Mouse (Mus musculus) liver, embryonic 14.5 days (tissue): Measurements from ENCODE around the gene 4930519P11Rik. TPM values are rescaled to one million over a fixed set of nuclear protein-coding genes. Genes with fewer than 3 reads are reported as not detected.

ENCODE experiments used
- ATAC-seq: fragments of 200-750 bp; cut with Nextera tagmentation; 2 replicates; pipeline ENCODE4 v1.8.0; 2017; ENCODE audit warnings: moderate number of reproducible peaks, mild to moderate bottlenecking, moderate library complexity; ENCODE audit not compliant: insufficient read depth
- DNase-seq, 3 experiments: peaks; one replicate each; pipeline ENCODE4 v3.0.0-alpha.2; 2012 to 2013; ENCODE audit warnings: low read depth in 3 of 3, low spot score in 3 of 3
- H3K27ac ChIP-seq: fragments of 300-500 bp; sonication (generic); 2 replicates; pipeline ENCODE4 v1.5.1; 2014; ENCODE audit warnings: moderate library complexity, mild to moderate bottlenecking, control low read depth, inconsistent platforms
- H3K27me3 ChIP-seq: fragments of 300-500 bp; sonication (generic); 2 replicates; pipeline ENCODE4 v1.6.1; 2014; ENCODE audit warnings: mild to moderate bottlenecking, low read length, moderate library complexity; ENCODE audit not compliant: control insufficient read depth, insufficient read depth
- H3K36me3 ChIP-seq: fragments of 300-500 bp; sonication (generic); replicated peaks from 2 replicates; pipeline ENCODE4 v1.6.1; 2014; ENCODE audit warnings: low read depth; ENCODE audit not compliant: control insufficient read depth, insufficient read depth
- H3K4me1 ChIP-seq, 2 experiments: fragments of 200-500 bp in 1 of 2; fragments of 300-500 bp in 1 of 2; sonication (generic) in 1 of 2; replicated peaks; 2 replicates each; pipeline ENCODE4 v1.6.1; 2012 to 2014; ENCODE audit warnings: antibody characterized with exemption in 1 of 2, inconsistent platforms in 1 of 2, low read length in 1 of 2; ENCODE audit not compliant: control insufficient read depth in 2 of 2, insufficient read depth in 2 of 2
- H3K4me2 ChIP-seq: fragments of 300-500 bp; sonication (generic); 2 replicates; pipeline ENCODE4 v1.6.1; 2014; ENCODE audit warnings: low read depth, mild to moderate bottlenecking, control low read depth, moderate library complexity
- H3K4me3 ChIP-seq, 2 experiments: fragments of 200-500 bp in 1 of 2; fragments of 300-500 bp in 1 of 2; sonication (generic) in 1 of 2; 2 replicates each; pipeline ENCODE4 v1.5.1; 2012 to 2014; ENCODE audit warnings: low read depth in 2 of 2, low read length in 2 of 2, mild to moderate bottlenecking in 2 of 2, control low read depth in 1 of 2, inconsistent platforms in 1 of 2, moderate library complexity in 1 of 2; ENCODE audit not compliant: insufficient read depth in 1 of 2
- H3K9ac ChIP-seq: fragments of 300-500 bp; sonication (generic); replicated peaks from 2 replicates; pipeline ENCODE4 v1.6.1; 2014; ENCODE audit warnings: mild to moderate bottlenecking, control low read depth, moderate library complexity
- H3K9me3 ChIP-seq: fragments of 300-500 bp; sonication (generic); 2 replicates; pipeline ENCODE4 v1.6.1; 2016; ENCODE audit warnings: low read length, mixed read lengths; ENCODE audit not compliant: control insufficient read depth
- CTCF ChIP-seq: IDR thresholded peaks from 2 replicates; pipeline ENCODE4 v1.5.1; 2016; ENCODE audit warnings: antibody characterized with exemption, low read depth, control low read depth
- EP300 ChIP-seq: IDR thresholded peaks from 2 replicates; pipeline ENCODE4 v1.6.1; 2016; ENCODE audit warnings: antibody characterized with exemption, low read depth
- WGBS: fragments of 180-500 bp; shearing (Covaris S2); extraction: QIAGEN DNeasy Blood & Tissue Kit; methylation state at CpG from one replicate; pipeline ENCODE4 v1.1.7; 2014; ENCODE audit not compliant: insufficient replicate concordance; 5-methylcytosine and 5-hydroxymethylcytosine counted together
- polyA plus RNA-seq, 2 experiments: library from polyadenylated mRNA; depleted of rRNA in 1 of 2; stranded (reverse) in 1 of 2; unstranded in 1 of 2; fragments of >200 nt; fragmentation: Nextera tagmentation in 1 of 2; extraction: Ambion mirVana in 1 of 2; gene quantifications; 2 replicates each; pipeline versions ENCODE4 v1.2.1 to v1.2.3; 2012 to 2014

4930519P11Rik gene
- polyA plus RNA-seq, 2 experiments: 0.35 TPM; not detected in 1

- Histone ChIP-seq H3K4me1 (0 out of 4 replicates have a peak, but pooled peaks cover 0 to 2% of the 10 kb centered on the region in 2 experiments), H3K27me3 (no peaks in the 10 kb centered on the region), H3K36me3 (no peaks in the 10 kb centered on the region; the same call in 1 of the 2 replicates), H3K4me2 (no peak overlapping the region), H3K9ac (no peak overlapping the region), H3K9me3 (no peaks in the 10 kb centered on the region), H3K27ac (no peak overlapping the region), H3K4me3 (no peak overlapping the region)
- no peak for TF ChIP-seq EP300
- TF ChIP-seq CTCF: no peak
- DNase-seq: no peak
- 76% methylated on average over 5 of the region's 5 CpGs for WGBS
- ATAC-seq: no peak
Observed at GRCm38 (mm10) chr2:154595775-154596174, 17.5 kb downstream of the 4930519P11Rik start.

- Histone ChIP-seq H3K27ac (no peak overlapping the region), H3K4me2 (no peak overlapping the region), H3K9me3 (no peaks in the 10 kb centered on the region), H3K27me3 (no peaks in the 10 kb centered on the region), H3K4me3 (no peak overlapping the region), H3K36me3 (no peaks in the 10 kb centered on the region; the same call in 1 of the 2 replicates), H3K9ac (no peak overlapping the region), H3K4me1 (no peaks in the 10 kb centered on the region)
- TF ChIP-seq EP300 (no peak), CTCF (peak; percentile 88)
- DNase-seq: no peak
- ATAC-seq: no peak
- WGBS: 52% methylated on average over 3 of the region's 3 CpGs
Observed at GRCm38 (mm10) chr2:154593025-154593424, 20.2 kb downstream of the 4930519P11Rik start.

- no peak overlapping the region for H3K4me3 ChIP-seq
- H3K9me3 ChIP-seq: no peaks in the 10 kb centered on the region
- no peak overlapping the region for H3K4me2 ChIP-seq
- no peak overlapping the region for H3K27ac ChIP-seq
- DNase-seq: no peak
- no peaks in the 10 kb centered on the region for H3K27me3 ChIP-seq
- 60% methylated on average over 3 of the region's 3 CpGs for WGBS
- H3K36me3 ChIP-seq: peaks cover 6% of the 10 kb centered on the region
- ATAC-seq: no peak
- H3K4me1 ChIP-seq: no peaks in the 10 kb centered on the region
- no peak overlapping the region for H3K9ac ChIP-seq
- no peak for TF ChIP-seq CTCF
- TF ChIP-seq EP300: no peak
Observed at GRCm38 (mm10) chr2:154591239-154591638, 22.0 kb downstream of the 4930519P11Rik start.

- H3K4me2 ChIP-seq: no peak overlapping the region
- no peak overlapping the region for H3K4me3 ChIP-seq
- no peaks in the 10 kb centered on the region for H3K27me3 ChIP-seq
- DNase-seq (no peak), ATAC-seq (no peak)
- 80% methylated on average over 4 of the region's 4 CpGs for WGBS
- H3K27ac ChIP-seq: no peak overlapping the region
- H3K36me3 ChIP-seq: peaks cover 6% of the 10 kb centered on the region
- no peaks in the 10 kb centered on the region for H3K9me3 ChIP-seq
- TF ChIP-seq CTCF: no peak
- TF ChIP-seq EP300: no peak
- H3K4me1 ChIP-seq: peaks cover 0 to 4% of the 10 kb centered on the region in 2 experiments; a peak in 3 of 4 replicates
- H3K9ac ChIP-seq: no peak overlapping the region
Observed at GRCm38 (mm10) chr2:154589051-154589450, 24.2 kb downstream of the 4930519P11Rik start.

GRCm38 (mm10) chr2:154586405-154586804, 26.8 kb downstream of the 4930519P11Rik start:
- ATAC-seq (no peak), DNase-seq (no peak)
- H3K36me3 ChIP-seq: peaks cover 6% of the 10 kb centered on the region
- TF ChIP-seq CTCF (peak; percentile 79), EP300 (no peak)
- no peak overlapping the region for H3K27ac ChIP-seq
- no peak overlapping the region for H3K4me3 ChIP-seq
- H3K4me1 ChIP-seq: peaks cover 0 to 18% of the 10 kb centered on the region in 2 experiments
- H3K27me3 ChIP-seq: no peaks in the 10 kb centered on the region
- H3K9ac ChIP-seq: no peak overlapping the region
- no peaks in the 10 kb centered on the region for H3K9me3 ChIP-seq
- no peak overlapping the region for H3K4me2 ChIP-seq
- 57% methylated on average over 5 of the region's 5 CpGs for WGBS
